Mouse (Mus musculus): ENCODE measurements at regions not wholly inside any gene's neighbourhood (a gene's known extent, or its start where the extent isn't known, plus 50 kb on each side); places are given as distances from the start of the nearest gene placed in this dataset.
A peak's percentile ranks its signal among the peaks of the same experiment; 100 is the strongest.

DNA sequence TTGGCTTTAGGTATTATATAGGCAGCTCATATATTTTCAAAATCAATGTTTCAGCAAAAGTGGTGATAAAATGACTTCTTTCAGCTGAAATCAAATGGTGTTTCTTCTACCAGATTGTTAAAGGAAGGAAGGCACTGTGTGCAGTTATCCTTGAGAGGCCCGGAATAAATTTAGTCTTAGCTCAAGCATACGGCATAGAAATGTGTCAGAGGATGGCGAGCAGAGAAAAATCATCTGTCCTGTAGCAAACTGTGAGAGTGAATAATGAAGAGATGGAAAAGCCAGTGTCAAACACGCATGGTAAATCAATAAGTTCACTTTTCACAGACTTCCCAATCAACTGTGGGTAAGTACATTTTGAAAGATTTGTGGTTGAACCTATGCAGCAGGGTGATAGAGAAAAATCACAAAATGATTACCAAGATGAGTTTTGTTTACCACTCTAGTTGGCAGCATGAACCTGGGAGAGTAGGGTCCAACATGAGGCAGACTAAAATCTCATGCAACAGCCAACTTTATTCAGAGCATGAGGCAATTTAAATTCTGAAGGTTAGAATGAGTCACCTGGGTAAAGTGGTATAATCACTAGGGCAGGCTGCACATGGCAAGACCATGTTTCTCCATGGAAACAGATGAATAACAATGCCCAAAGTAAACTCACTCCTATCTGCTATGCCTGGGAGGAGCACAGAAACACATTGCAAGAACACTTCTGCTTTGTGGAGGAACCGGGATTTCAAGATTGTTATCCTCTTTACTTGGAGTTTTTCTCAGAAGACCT, 55.7 kb downstream of the AI429214 start:
- 95% methylated on average over 5 of the region's 5 CpGs for WGBS
- H3K36me3 ChIP-seq (ENCODE audit: control insufficient read depth, insufficient read depth, low read length), result no peaks in the 10 kb centered on the region
- no peaks in the 10 kb centered on the region for H3K9me3 ChIP-seq (replicated peaks; ENCODE audit: control insufficient read depth, low read length)
- no peaks in the 10 kb centered on the region for H3K27me3 ChIP-seq (replicated peaks; ENCODE audit: control insufficient read depth, insufficient read depth, low read length)
- H3K4me2 ChIP-seq (ENCODE audit: low read length), result no peak overlapping the region
- H3K9ac ChIP-seq (ENCODE audit: low read length), result no peak overlapping the region
- H3K27ac ChIP-seq (ENCODE audit: low read depth, low read length), result no peak overlapping the region
- DNase-seq (ENCODE audit: low spot score), result no peak
- H3K4me1 ChIP-seq (ENCODE audit: control insufficient read depth, insufficient read depth, low read length), result no peaks in the 10 kb centered on the region
- no peak overlapping the region for H3K4me3 ChIP-seq (ENCODE audit: low read depth, low read length)
- ATAC-seq, result no peak

- Histone ChIP-seq H3K9me3 (replicated peaks; ENCODE audit: control insufficient read depth, low read length) (no peaks in the 10 kb centered on the region), H3K4me1 (ENCODE audit: control insufficient read depth, insufficient read depth, low read length) (no peaks in the 10 kb centered on the region), H3K4me3 (ENCODE audit: low read depth, low read length) (no peak overlapping the region), H3K36me3 (ENCODE audit: control insufficient read depth, insufficient read depth, low read length) (no peaks in the 10 kb centered on the region), H3K27ac (ENCODE audit: low read depth, low read length) (no peak overlapping the region), H3K9ac (ENCODE audit: low read length) (no peak overlapping the region), H3K27me3 (replicated peaks; ENCODE audit: control insufficient read depth, insufficient read depth, low read length) (no peaks in the 10 kb centered on the region), H3K4me2 (ENCODE audit: low read length) (no peak overlapping the region)
- ATAC-seq (peak; percentile 93), DNase-seq (ENCODE audit: low spot score) (peak; percentile 88)
- 54% methylated on average over 6 of the region's 6 CpGs for WGBS
Observed at GRCm38 (mm10) chr8:37049969-37050683, 56.7 kb downstream of the AI429214 start.

DNA sequence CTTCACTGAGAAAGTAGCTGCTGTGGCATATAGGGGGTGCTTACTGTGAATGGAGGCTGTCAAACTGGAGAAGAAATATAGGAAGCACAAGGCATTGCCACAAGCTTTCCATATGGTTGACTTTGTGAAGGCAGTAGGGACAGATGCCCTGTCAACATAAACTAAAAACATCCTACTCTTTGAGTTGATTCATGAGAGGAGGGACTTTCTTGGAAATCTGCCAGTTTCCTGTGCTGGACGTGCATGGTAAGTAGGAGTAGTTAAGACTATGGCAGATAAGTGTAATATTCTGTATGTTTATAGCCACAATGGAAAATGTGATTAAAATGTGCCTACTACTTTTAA, 57.3 kb downstream of the AI429214 start:
- DNase-seq (ENCODE audit: low spot score), result peak; percentile 79
- WGBS, result 35% methylated on average over 1 of the region's 1 CpGs
- H3K27me3 ChIP-seq (replicated peaks; ENCODE audit: control insufficient read depth, insufficient read depth, low read length), result no peaks in the 10 kb centered on the region
- no peaks in the 10 kb centered on the region for H3K4me1 ChIP-seq (ENCODE audit: control insufficient read depth, insufficient read depth, low read length)
- no peaks in the 10 kb centered on the region for H3K36me3 ChIP-seq (ENCODE audit: control insufficient read depth, insufficient read depth, low read length)
- no peak overlapping the region for H3K4me3 ChIP-seq (ENCODE audit: low read depth, low read length)
- H3K9me3 ChIP-seq (replicated peaks; ENCODE audit: control insufficient read depth, low read length), result no peaks in the 10 kb centered on the region
- no peak overlapping the region for H3K27ac ChIP-seq (ENCODE audit: low read depth, low read length)
- no peak overlapping the region for H3K4me2 ChIP-seq (ENCODE audit: low read length)
- peak; percentile 76 for ATAC-seq
- no peak overlapping the region for H3K9ac ChIP-seq (ENCODE audit: low read length)

GRCm38 (mm10) chr8:37056376-37056775, 63.0 kb downstream of the AI429214 start:
- Histone ChIP-seq H3K36me3 (ENCODE audit: control insufficient read depth, insufficient read depth, low read length) (no peaks in the 10 kb centered on the region), H3K27ac (ENCODE audit: low read depth, low read length) (no peak overlapping the region), H3K9ac (ENCODE audit: low read length) (no peak overlapping the region), H3K4me2 (ENCODE audit: low read length) (no peak overlapping the region), H3K27me3 (replicated peaks; ENCODE audit: control insufficient read depth, insufficient read depth, low read length) (no peaks in the 10 kb centered on the region), H3K4me3 (ENCODE audit: low read depth, low read length) (no peak overlapping the region), H3K9me3 (replicated peaks; ENCODE audit: control insufficient read depth, low read length) (no peaks in the 10 kb centered on the region), H3K4me1 (ENCODE audit: control insufficient read depth, insufficient read depth, low read length) (no peaks in the 10 kb centered on the region)
- 87% methylated on average over 3 of the region's 3 CpGs for WGBS
- no peak for DNase-seq (ENCODE audit: low spot score)
- ATAC-seq, result no peak

- DNase-seq (ENCODE audit: low spot score), result no peak
- no peaks in the 10 kb centered on the region for H3K4me1 ChIP-seq (ENCODE audit: control insufficient read depth, insufficient read depth, low read length)
- no peak overlapping the region for H3K4me3 ChIP-seq (ENCODE audit: low read depth, low read length)
- WGBS, result 85% methylated on average over 6 of the region's 6 CpGs
- H3K27me3 ChIP-seq (replicated peaks; ENCODE audit: control insufficient read depth, insufficient read depth, low read length), result no peaks in the 10 kb centered on the region
- no peak overlapping the region for H3K27ac ChIP-seq (ENCODE audit: low read depth, low read length)
- no peak overlapping the region for H3K4me2 ChIP-seq (ENCODE audit: low read length)
- no peak overlapping the region for H3K9ac ChIP-seq (ENCODE audit: low read length)
- H3K36me3 ChIP-seq (ENCODE audit: control insufficient read depth, insufficient read depth, low read length), result no peaks in the 10 kb centered on the region
- no peak for ATAC-seq
- no peaks in the 10 kb centered on the region for H3K9me3 ChIP-seq (replicated peaks; ENCODE audit: control insufficient read depth, low read length)
Observed at GRCm38 (mm10) chr8:37058390-37058789, 65.0 kb downstream of the AI429214 start.

DNA sequence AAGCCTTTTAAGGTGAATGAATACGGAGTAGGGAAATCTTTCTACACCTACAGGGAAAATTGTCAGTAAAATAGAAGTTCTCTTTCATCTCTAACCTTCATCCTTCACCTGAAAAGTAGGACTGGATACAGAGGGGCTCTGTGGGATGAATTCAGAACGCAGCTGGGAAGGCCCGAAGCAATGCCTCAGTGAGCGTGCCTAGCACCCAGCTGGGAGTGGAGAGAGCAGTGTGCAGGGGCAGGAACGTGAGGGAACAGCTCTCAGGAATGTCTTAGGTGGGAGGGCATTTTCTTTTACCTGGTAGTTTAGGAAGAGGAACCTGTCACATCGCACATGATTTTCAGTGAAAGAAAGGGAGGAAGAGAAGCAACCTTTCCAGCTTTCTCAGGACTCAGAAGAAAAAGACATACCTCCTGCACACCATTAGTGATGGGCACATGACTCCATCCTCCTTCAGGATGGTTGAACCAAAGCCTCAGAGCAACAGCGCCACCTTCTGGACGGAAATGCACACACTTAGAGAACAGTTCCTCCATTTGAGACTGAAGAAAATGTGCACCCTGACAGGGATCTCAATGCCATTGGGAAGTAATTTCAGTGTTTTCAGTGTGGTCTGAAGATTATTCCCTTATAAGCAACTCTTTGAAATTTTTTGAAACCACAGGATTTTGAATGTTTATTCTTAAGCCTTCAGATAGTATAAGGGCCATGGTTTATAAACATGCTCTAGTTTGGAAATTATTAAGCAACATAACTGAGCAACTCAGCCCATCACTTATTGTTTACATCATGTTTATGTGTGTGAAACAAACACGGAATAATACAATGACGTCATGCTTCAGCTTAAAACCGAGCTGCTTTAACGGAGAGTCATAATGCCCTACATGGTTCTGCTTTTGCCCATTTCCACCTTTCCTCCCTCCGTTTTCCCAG, 68.9 kb downstream of the AI429214 start:
- no peaks in the 10 kb centered on the region for H3K36me3 ChIP-seq (ENCODE audit: control insufficient read depth, insufficient read depth, low read length)
- H3K4me2 ChIP-seq (ENCODE audit: low read length), result no peak overlapping the region
- no peaks in the 10 kb centered on the region for H3K4me1 ChIP-seq (ENCODE audit: control insufficient read depth, insufficient read depth, low read length)
- H3K27me3 ChIP-seq (replicated peaks; ENCODE audit: control insufficient read depth, insufficient read depth, low read length), result no peaks in the 10 kb centered on the region
- DNase-seq (ENCODE audit: low spot score), result peak; percentile 85
- no peak overlapping the region for H3K4me3 ChIP-seq (ENCODE audit: low read depth, low read length)
- H3K27ac ChIP-seq (ENCODE audit: low read depth, low read length), result no peak overlapping the region
- 33% methylated on average over 13 of the region's 13 CpGs for WGBS
- no peak overlapping the region for H3K9ac ChIP-seq (ENCODE audit: low read length)
- no peaks in the 10 kb centered on the region for H3K9me3 ChIP-seq (replicated peaks; ENCODE audit: control insufficient read depth, low read length)
- peak; percentile 93 for ATAC-seq

DNA sequence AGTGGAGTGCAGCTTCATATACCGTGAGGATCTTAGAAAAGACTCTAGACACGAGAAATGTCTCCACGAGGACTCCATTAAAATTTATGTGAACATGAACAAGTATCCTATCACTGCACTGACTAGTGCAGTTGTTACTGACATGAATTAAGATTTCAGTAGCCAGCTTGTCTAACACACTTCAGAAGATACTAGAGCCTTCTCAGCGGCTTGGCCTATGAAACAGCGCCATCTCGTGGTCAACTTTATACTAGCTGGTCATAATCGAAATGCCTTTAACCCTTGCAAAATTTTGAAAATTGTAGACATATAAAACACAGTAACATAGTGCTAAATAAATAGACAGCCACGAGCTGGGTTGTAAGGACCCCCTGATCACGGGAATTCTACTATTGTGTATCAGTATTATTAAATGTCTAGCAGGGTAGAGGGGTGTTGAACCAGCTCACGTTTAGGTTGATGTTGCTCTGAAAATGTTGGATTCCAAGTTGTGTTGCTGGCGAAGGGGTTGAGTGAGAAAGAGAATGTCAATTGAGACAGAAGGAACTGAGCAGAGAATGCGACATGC, 70.4 kb downstream of the AI429214 start:
- ATAC-seq (peak; percentile 76), DNase-seq (ENCODE audit: low spot score) (peak; percentile 89)
- no peak overlapping the region for H3K4me3 ChIP-seq (ENCODE audit: low read depth, low read length)
- H3K36me3 ChIP-seq (ENCODE audit: control insufficient read depth, insufficient read depth, low read length), result no peaks in the 10 kb centered on the region
- H3K9me3 ChIP-seq (replicated peaks; ENCODE audit: control insufficient read depth, low read length), result no peaks in the 10 kb centered on the region
- no peaks in the 10 kb centered on the region for H3K4me1 ChIP-seq (ENCODE audit: control insufficient read depth, insufficient read depth, low read length)
- no peak overlapping the region for H3K4me2 ChIP-seq (ENCODE audit: low read length)
- 23% methylated on average over 12 of the region's 12 CpGs for whole genome bisulfite sequencing
- no peak overlapping the region for H3K27ac ChIP-seq (ENCODE audit: low read depth, low read length)
- H3K27me3 ChIP-seq (replicated peaks; ENCODE audit: control insufficient read depth, insufficient read depth, low read length), result no peaks in the 10 kb centered on the region
- H3K9ac ChIP-seq (ENCODE audit: low read length), result no peak overlapping the region

DNA sequence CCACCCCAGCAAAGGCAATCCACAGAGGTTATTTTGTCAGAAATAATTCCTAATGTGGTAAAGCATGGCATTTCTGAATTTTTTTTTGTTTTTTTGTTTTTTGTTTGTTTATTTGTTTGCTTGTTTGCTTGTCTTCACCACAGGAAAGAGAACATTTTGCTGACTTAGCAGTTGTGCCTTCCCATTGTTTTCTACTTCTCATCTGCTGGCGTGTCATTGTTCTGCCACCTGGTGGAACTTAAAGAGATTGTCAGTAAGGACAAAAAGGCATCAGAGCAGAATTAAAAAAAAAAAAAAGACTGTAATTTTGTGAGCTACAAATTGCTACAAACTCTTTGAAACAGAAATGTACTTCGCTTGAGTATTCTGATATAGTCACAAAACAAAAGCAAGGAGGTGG, 79.5 kb downstream of the AI429214 start:
- H3K27ac ChIP-seq (ENCODE audit: low read depth, low read length), result no peak overlapping the region
- H3K9ac ChIP-seq (ENCODE audit: low read length), result no peak overlapping the region
- no peak for ATAC-seq
- WGBS, result 24% methylated on average over 2 of the region's 2 CpGs
- H3K27me3 ChIP-seq (replicated peaks; ENCODE audit: control insufficient read depth, insufficient read depth, low read length), result no peaks in the 10 kb centered on the region
- no peaks in the 10 kb centered on the region for H3K9me3 ChIP-seq (replicated peaks; ENCODE audit: control insufficient read depth, low read length)
- H3K36me3 ChIP-seq (ENCODE audit: control insufficient read depth, insufficient read depth, low read length), result no peaks in the 10 kb centered on the region
- peak; percentile 34 for DNase-seq (ENCODE audit: low spot score)
- no peaks in the 10 kb centered on the region for H3K4me1 ChIP-seq (ENCODE audit: control insufficient read depth, insufficient read depth, low read length)
- no peak overlapping the region for H3K4me2 ChIP-seq (ENCODE audit: low read length)
- H3K4me3 ChIP-seq (ENCODE audit: low read depth, low read length), result no peak overlapping the region

Measured in forebrain, embryonic 14.5 days (tissue).